Mouse (Mus musculus): ENCODE measurements around the gene C2cd3.

C2cd3 gene

DNA sequence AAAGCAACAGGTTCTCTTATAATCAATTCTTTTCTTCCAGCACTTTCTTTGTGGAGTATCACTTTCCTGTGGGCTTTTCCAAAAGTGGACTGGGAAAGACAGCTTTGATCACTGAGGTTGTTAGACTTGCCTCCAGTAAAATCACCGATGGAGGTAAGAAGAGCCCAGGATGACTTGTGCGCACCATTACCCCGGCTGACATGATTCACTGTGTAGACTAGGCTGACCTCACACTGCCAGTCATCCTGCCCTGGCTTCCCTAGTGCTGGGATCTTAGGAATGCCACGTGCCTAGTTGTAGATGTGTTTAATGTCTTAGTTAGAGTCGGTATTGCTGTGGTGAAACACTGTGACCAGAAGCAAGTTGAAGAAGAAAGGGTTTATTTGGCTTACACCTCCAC lies 35.6 kb downstream of the C2cd3 start:
- peak; percentile 63 for DNase-seq

DNA sequence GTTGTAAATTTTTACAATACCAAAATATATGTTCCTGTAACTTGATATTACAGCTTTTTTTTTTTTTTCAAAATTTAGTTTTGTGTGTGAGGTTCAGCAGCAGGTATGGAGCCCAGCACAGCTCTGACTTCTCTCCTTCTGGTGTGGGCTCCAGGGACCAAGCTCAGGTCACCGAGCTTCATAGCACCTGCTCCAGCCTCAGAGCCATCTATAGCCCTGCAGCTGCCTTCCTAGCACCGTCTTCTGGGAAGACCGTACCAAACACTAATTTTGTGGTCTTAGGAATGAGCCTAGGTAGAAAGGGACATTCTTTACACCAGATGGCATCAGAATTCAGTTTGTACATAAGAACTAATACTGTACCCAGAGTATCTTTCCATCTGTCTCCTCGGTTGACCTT lies 36.7 kb downstream of the C2cd3 start:
- DNase-seq = peak; percentile 41

DNA sequence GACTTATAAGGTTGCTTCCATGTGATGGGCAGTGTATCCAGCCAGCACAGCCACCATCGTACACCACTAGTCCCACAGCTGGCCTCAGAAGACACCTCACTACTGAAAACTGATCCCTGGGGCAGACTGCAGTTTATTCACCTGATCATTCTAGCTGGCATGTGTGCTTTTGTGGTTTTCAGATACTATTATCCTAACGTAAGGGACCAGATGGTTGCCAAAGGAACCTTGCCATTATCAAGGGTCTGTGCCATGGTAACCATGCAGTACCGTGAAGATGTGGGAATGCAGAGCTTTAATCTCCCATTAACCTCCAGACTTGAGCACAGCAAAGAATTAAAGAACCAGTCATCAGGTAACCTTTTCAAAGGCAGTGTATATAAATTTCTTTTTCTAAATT lies 53.8 kb downstream of the C2cd3 start:
- peak; percentile 80 for DNase-seq

DNA sequence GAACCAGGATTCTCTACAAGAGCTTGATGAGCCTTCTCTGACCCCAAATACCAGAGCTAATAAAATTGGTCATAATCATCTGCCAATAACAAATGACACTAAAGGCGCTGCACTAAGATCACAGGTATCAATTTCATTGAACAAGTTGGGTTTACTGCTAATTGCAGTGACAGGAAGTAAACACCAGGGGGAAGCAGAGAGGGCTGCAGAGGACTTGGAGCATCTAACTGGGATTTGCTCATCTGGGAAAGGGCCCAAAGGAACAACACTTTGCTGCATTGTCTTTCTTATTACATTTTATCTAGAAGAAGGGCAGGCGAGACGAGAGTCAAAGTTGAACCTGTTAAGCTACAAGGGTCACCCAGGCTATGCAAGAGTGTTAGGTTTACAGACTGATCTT lies 57.1 kb downstream of the C2cd3 start:
- peak; percentile 93 for DNase-seq

DNA sequence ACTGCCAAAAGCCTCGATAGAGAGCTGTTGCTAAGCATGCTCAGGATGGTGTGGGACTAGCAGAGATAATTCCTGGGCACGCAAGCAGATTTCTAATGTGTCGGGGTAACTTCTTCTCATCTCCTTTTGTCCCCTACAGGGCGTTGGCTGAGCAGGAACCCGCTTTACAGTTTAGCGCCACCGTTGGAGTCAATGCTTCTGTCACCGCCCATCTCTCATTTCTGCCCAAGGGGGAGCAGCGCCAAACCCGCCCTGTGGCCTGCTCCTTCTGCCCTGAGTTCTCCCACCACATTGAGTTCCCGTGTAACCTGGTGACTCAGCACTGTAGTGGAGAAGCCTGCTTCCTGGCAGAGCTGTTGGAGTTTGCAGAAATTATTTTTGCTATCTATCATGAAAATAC lies 57.9 kb downstream of the C2cd3 start:
- DNase-seq = peak; percentile 94

DNA sequence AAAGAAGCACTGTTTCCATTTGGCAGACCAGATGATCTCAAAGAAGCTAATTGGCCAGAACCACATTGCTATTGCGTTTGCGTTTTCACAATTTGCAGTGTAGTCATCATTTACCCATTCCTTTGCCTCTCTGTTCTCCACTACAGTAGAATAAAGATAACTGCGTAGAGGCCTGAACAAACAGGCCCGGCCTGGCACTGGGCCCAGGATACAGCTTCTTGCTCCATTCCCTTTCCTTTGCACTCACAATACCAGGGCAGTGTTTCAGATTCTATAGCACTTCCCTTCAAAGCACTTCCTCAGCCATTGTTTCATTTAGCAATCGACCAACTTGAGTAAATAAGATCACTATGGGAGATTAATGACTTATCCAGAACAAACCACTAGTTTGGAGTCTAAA lies 59.1 kb downstream of the C2cd3 start:
- peak; percentile 98 for DNase-seq

DNA sequence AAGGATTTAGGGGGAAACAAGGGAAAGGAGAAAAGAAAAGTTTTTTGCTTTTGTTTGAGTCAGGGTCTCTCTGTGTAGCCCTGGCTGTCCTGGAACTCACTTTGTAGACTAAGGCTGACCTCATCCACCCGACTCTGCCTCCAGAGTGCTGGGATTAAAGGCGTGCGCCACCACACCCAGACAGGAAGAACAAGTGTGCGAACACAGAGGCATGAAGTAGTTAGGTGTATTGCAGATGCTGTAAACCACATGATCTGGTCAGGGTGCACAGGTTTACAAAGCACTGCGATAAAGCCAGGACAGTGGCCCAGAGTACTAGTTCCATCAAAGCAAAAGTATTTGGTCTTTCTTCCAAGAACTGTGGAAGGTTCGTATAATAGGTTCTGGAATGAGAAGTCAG lies 61.3 kb downstream of the C2cd3 start:
- peak; percentile 76 for DNase-seq

DNA sequence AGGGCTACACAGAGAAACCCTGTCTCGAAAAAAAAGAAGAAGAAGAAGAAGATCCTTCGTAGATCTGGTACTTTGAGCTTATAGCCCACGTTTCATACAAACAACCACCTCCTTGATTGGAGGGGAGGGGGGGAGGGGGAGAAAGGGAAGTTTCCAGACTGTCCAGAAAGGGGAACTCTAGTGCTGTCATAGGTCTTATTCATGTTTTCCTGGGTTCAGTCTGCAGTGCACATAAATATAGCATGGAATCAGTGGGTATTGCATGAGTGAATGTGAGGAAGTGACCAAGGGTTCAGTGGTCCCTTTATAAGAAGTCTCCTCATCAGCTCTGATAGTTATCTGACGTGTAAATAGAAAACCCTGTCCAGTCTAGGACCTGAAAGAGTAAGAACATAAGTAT lies 71.7 kb downstream of the C2cd3 start:
- DNase-seq = peak; percentile 84

DNA sequence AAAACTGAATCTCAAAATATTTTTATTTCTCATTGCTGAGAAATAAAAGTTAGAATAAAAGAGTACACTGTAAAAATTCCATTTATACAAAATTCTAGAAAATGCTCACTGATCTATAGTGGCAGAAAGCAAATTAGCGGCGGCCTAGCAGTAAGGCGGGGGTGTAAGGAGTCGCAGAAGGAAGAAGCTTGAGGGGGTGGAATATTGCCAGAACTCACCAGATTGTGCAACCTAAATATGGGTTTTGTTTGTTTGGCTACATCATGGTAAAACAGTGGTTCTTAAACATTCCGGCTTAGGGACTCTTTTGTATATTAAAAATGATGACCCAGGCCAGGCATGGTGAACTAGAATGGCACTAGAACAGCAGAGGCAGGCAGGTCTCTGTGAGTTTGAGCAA lies 74.2 kb downstream of the C2cd3 start:
- peak; percentile 50 for DNase-seq

DNA sequence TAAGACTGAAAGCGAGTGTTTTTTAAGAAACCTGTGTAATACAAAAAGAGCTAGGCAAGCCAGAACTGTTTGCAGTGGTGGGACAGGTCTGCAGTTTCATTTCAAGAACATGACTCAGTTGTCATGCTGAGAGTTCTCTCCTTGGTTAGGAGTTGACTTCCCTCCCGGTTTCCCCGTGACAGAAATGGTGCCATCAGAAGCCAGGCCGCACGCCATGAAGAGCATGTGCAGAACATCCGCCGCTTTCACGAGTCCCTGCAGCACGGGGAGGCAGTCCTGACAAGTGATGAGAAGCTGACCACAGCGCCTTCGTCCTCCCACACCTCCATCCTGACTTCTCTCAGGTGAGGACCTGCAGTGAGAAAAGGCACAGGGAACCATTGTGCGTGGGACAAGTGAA lies 76.5 kb downstream of the C2cd3 start:
- DNase-seq = peak; percentile 88

DNA sequence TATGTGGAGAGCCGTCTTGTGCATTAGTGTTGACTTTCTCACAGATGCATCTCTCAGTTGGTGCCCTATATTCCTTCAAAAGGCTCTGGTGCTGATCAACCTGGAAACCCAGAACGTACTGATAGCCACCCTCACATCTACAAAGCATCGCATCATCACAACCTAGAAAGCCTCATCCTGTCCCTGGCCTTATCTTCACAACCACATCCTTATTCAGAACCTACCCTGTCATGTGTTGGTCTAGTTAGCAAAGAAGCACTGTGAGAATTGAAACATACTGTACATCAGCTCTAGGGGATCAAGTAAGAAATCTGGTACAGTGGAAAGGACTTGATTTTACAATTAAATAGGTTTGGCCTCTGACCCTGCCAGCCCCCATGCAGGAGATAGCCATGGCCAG lies 77.0 kb downstream of the C2cd3 start:
- DNase-seq = no peak

DNA sequence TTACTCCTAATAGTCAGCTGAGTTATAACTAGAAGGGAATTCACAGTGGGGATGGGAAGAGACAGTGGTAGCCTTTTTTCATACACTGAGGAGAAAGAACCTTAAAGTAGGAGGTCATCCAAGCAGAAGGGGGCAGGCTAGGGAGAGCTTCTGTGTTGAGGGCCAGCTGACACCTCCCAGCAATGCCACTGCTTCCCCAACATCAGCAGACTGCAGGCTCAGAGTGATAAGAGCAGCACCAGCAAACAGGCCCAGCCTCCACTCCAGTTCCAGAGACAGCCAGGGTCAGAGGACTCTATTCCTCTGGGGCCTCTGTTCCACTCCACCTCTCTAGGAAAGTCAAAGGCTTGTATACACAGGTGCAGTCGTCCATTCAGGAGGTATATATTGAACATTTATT lies 86.1 kb downstream of the C2cd3 start:
- DNase-seq = no peak

DNA sequence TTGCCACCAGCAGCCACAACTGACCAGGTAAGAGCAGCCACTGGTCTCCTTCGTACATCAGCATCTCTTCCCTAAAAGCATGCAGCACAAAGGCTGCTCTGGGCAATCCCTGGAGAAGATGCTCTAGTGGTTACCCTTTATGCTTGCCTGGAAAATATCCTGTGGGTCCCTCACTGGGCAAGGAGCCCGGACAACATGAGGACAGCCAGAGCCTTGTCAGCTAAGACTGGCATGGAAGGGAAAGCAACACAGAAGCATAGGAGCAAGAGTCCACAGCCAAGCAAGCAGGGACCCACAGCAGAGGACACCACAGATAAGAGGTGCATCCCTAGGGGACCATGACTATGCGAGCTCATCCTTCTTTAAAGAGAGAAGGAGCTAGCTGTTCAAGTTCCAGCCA lies 87.8 kb downstream of the C2cd3 start:
- no peak for DNase-seq

DNA sequence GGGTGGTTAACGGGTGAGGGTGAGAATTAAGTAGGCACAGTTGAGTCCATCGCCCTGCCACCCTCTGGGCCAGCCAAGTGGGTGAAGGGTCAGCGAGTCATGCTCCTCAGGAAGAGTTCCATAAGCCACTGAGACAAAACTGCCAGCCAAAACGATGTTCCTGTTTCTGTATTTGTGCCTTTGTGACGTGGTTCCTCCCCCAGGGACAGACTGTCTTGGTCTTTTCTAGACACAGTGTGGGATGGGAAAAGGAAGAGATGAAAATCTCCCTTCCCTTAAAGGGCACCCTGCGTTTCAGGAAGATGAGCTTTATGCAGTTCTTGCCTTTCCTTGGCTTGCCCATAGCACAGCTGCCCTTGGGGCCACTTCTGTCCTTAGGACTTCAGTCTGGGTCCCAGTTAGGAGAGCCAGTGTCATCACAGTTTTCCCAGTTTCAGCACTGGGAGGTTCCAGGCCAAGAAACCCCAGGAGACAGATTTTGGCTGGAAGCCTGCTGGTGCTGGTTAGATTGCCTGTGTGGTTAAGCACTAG lies 89.7 kb downstream of the C2cd3 start:
- DNase-seq = peak; percentile 99

DNA sequence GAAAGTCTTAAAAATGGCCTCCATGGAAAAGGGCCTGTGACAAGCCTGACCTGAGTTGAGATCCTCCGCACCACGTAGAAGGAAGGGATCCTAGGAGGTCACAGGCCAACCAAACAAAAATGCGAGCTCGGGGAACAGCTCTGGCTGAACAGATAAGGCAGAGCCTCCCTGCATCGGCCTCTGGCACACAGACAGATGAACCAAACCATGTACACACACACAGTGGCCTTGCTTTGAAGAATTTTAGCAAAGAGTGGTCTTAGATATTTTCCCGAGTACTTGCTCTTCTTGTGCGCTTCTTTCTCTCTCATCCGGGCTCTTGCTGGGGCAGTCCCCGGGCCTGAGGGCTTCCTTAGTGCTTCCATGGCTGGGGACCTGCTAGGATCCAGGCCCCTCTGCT lies 91.2 kb downstream of the C2cd3 start:
- DNase-seq = peak; percentile 77

DNA sequence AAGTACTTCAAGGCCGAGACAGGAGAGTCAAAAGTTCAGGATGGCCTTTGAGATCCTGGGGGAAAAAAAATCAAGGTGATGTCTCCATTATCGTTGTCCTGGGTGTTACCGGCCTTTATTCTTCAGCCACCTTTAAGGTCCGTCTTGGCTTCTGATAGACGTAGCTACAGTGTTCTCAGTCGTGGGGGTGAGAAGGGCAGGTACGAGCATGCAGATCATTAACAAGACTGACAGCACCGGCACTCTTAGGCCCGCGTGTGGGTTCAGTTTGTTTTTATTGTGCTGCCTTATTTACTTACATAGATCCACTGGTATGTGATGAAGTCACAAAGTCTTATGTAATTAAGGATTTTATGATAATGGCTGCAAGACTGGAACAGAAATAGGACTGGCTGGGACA lies 91.7 kb downstream of the C2cd3 start:
- DNase-seq = peak; percentile 86

DNA sequence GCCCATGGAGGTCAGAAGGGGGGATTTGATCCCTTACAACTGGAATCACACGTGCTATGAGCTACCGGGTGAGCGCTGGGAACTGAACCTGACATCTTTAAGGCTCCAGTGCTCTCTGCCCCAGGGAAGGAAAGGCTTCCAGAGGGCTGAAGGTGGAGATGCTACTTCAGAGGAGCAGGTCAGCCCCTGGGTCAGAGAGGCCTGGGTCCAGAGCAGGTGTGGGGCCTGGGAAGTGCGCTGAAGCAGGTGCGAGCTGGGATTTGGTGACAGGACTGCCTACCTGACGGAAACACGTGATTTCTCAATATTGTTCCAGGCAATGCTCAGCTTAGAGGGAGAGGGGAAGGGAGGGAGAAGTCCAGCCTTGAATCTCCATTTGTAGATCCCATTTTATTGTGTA lies 92.2 kb downstream of the C2cd3 start:
- DNase-seq = peak; percentile 90

DNA sequence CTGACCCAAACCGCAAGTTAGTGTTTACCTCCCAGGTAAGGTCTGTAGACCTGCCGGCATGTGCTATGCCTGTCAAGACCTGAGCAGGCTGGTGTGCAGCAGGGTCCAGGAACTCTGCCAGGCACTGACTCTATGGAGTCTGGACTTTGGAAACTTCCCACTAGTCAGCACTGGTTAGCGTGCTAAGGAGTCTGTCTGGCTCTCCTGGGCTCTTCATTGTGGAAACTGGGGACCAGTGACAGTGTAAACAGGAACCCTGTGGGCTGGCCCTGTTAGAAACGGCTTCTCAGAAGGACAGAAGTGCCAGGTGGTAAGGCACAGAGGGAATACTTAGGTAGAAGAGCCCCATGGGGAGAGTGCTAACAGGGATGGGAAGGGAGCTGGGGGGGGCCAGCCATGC lies 93.2 kb downstream of the C2cd3 start:
- no peak for DNase-seq

DNA sequence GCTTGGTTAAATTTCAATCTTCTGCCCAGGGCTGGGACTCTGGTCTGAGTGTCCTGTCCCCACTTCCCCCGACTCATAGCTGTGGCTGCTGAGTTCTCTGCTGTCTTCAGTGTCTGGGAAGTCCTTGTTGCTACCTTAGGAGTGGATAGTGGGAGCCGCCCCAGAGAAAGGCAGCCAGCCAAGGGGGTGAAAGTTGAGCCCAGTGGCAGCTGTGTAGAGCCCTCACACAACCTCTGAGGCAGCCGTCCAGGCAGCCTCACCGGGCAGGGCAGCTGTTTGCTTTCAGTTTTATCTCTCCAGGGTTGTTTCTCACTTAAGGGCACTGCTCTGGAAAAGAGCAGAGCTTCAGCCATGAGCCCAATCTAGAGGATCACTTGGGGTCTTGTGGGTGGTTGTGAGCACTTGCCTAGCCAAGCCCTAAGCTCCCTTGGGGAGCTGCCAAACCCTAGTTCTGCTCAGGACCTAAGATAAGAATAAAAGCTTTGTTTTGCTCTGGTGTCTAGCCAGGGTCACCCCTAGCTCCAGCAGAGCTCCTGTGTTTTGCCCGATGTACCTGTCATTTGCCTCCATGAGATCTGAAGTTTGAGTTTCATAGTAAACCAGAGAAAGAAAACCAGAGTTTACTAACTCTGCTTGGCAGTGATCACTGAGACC lies 93.8 kb downstream of the C2cd3 start:
- DNase-seq = peak; percentile 99

DNA sequence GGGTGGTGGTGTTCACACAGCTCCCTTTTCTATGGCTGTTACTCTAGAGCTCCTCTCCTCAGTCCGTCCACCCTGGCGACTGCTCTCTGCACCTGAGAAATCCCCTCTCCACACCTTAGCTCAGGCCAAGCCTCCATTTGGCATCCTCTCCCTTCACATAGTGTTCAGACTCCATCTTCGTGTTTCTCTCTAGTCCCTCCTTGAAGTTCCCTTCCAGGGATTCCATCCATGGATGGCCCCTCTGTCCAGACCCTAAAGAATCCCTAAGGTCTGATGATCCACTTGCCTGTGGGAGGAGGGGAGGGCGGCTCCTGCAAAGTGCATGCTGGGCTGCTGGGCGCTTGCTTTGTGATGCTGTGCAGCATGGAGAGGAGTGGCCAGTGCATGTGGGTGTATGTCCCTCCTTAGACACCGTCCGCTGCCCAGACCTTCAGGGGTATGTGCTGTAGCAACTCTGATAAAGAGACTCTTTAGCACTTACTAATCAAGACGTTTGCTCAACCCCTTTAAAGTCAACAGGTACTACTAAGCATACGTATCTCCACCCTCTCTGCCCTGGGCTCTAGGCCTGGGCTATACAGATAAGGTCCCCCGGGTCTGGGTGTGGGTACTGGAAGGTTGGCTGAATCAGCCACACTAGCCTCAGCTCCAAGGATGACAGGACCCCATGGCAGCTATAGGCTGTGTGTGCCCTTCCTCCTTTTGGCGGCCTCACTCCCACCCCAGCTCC lies 94.9 kb downstream of the C2cd3 start:
- peak; percentile 92 for DNase-seq

DNA sequence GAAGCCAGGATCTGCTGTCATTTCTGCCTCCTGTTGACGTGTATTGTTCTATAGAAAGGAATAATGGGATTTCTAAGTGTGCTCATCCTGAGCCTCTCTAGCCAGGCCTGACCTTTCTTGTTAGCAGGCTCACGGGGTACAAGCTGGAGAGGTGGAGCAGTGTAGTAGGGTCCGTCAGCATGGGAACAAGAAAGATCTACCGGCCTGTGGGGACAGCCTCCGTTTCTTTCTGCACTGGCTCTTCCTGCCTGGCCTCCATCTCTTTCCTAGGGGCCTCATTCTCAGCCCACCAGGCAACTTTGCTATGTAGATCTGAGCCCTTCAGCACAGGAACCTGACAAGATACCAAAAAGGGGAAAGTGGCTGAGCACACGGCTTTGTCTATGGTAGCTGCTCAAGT lies 96.7 kb downstream of the C2cd3 start:
- peak; percentile 85 for DNase-seq

DNA sequence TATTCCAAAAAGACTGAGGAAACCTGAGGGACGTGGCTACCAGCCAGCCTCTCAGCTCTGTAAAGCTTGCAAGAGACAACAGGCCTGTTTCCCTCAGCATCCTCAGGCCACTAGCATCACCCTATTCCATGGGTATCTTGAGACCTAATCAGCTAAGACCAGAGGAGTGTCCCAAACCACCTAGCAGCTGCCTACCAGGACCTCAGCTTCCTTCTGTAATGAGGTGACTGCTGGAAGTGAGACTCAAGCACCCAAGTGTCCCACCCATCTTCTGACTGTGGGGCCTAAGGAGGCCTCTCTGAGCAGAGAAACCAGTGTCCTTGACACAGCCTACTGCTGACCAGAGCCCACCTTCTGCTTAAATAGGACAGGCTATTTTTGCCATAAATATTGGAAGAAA lies 97.5 kb downstream of the C2cd3 start:
- peak; percentile 82 for DNase-seq

DNA sequence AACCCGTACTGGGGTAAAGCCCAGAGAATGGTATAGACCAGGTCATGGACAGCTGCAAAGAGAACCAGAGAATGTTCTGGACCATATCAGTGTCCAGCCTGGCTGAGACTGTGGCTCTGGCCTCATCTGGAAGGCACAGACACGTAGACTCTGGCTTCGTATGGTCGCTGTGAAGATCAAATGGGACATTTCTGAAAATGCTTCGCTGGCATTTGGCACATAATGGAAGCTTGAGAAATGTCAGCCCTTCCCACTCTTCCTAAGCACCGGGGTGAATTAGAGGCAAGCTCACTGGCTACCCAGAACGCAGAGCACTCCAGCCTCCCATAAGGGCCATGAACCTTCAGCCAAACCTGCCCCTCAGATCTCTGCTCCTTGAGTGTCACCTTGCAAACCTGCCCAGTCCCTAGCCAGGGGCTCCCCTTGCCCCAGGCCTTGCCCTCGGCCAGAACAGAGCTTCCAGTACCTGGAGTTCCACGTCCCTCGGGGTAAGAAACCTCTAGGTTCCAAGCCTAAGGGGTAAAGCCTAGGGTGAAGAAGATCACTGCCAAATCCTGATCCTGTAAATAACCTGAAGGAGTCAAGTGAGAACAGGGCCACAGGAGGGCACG lies 98.9 kb downstream of the C2cd3 start:
- DNase-seq = peak; percentile 89

DNA sequence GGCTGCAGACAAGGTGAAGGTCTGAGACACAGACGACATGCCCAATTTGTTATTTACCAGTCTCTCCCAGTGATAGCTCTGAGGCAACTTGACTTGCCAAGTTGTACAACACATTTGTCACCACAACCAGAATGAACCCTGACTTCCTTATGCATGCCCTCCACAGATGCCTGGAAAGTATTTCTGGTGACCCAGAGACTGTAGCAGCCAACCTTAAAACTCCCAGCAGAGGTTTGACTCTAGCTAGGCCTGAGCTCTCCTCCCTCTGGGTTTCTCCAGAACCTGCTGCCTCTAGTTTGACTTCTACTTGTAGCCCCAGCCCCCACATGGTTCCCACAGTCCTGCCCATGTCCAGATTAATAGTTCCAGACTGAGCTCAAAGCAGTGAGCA lies 99.4 kb downstream of the C2cd3 start:
- peak; percentile 80 for DNase-seq

All from heart, adult 11 months (tissue).